Mouse (Mus musculus) CH12.LX (cell line): ENCODE data around the gene Chd4. TPM values are rescaled to one million over a fixed set of nuclear protein-coding genes. Genes with fewer than 3 reads are reported as not detected.

ENCODE experiments used
- DNase-seq: peaks from one replicate; pipeline ENCODE4 v3.0.0-alpha.2; 2013; ENCODE audit errors: extremely low read depth
- H3K27ac ChIP-seq: 2 replicates; pipeline ENCODE4 v1.5.1; 2012; ENCODE audit warnings: low read depth, mild to moderate bottlenecking, control low read depth, moderate library complexity; ENCODE audit not compliant: insufficient read depth
- H3K27me3 ChIP-seq: replicated peaks from 2 replicates; pipeline ENCODE3; 2012; ENCODE audit warnings: inconsistent platforms
- H3K36me3 ChIP-seq, 2 experiments: replicated peaks in 1 of 2; 2 replicates each; pipeline versions ENCODE3 to v1.6.1; 2012; ENCODE audit warnings: inconsistent platforms in 1 of 2, low read length in 1 of 2, mild to moderate bottlenecking in 1 of 2, mixed read lengths in 1 of 2, moderate library complexity in 1 of 2; ENCODE audit not compliant: control insufficient read depth in 1 of 2, insufficient read depth in 1 of 2
- H3K4me1 ChIP-seq, 2 experiments: 2 replicates each; pipeline ENCODE4 v1.6.1; 2012; ENCODE audit warnings: inconsistent platforms in 1 of 2, moderate library complexity in 1 of 2; ENCODE audit not compliant: insufficient read depth in 2 of 2, control insufficient read depth in 1 of 2
- H3K4me2 ChIP-seq: 2 replicates; pipeline ENCODE4 v1.6.1; 2012; ENCODE audit warnings: low read depth, mild to moderate bottlenecking, control low read depth; ENCODE audit not compliant: poor library complexity, insufficient read depth, severe bottlenecking
- H3K4me3 ChIP-seq, 3 experiments: fragments of 150-350 bp in 1 of 3; sonication (generic) in 1 of 3; replicated peaks in 1 of 3; 2 replicates each; pipeline versions ENCODE3 to v1.5.1; 2011 to 2012; ENCODE audit warnings: low read depth in 2 of 3, low read length in 2 of 3, mild to moderate bottlenecking in 2 of 3, moderate library complexity in 2 of 3, control low read depth in 1 of 3, improper control_type of control experiment in 1 of 3, inconsistent platforms in 1 of 3, mixed read lengths in 1 of 3; ENCODE audit not compliant: poor library complexity in 1 of 3
- H3K79me2 ChIP-seq: replicated peaks from 2 replicates; pipeline ENCODE4 v1.6.1; 2012; ENCODE audit warnings: mild to moderate bottlenecking, moderate library complexity; ENCODE audit not compliant: control insufficient read depth, poor library complexity, insufficient read depth, severe bottlenecking; ENCODE audit errors: extremely low read depth
- H3K9ac ChIP-seq: 2 replicates; pipeline ENCODE4 v1.6.1; 2012; ENCODE audit warnings: low read depth, mild to moderate bottlenecking, control low read depth, moderate library complexity; ENCODE audit not compliant: insufficient read depth
- H3K9me3 ChIP-seq: replicated peaks from 2 replicates; pipeline ENCODE3; 2012; ENCODE audit warnings: low read length, inconsistent platforms, mixed read lengths
- CHD2 ChIP-seq: IDR thresholded peaks from 2 replicates; pipeline ENCODE4 v1.6.1; 2011; ENCODE audit warnings: low read length, improper control_type of control experiment
- CTCF ChIP-seq, 2 experiments: IDR thresholded peaks in 1 of 2; conservative IDR thresholded peaks in 1 of 2; 2 replicates each; pipeline ENCODE4 v1.5.1; 2011 to 2012; ENCODE audit warnings: low read depth in 2 of 2, low read length in 2 of 2, improper control_type of control experiment in 1 of 2, inconsistent platforms in 1 of 2, mild to moderate bottlenecking in 1 of 2, moderate library complexity in 1 of 2
- E2F4 ChIP-seq: IDR thresholded peaks from 2 replicates; pipeline ENCODE4 v1.6.1; 2011; ENCODE audit warnings: low read depth, low read length, improper control_type of control experiment; ENCODE audit not compliant: insufficient replicate concordance
- ELF1 ChIP-seq: IDR thresholded peaks from 2 replicates; pipeline ENCODE4 v1.6.1; 2014; ENCODE audit warnings: low read depth, mild to moderate bottlenecking, inconsistent platforms, low read length, improper control_type of control experiment
- EP300 ChIP-seq: IDR thresholded peaks from 2 replicates; pipeline ENCODE4 v1.6.1; 2011; ENCODE audit warnings: low read length, improper control_type of control experiment
- GABPA ChIP-seq: IDR thresholded peaks from 2 replicates; pipeline ENCODE4 v1.6.1; 2012; ENCODE audit warnings: low read depth, low read length, improper control_type of control experiment, inconsistent platforms; ENCODE audit not compliant: insufficient replicate concordance
- HCFC1 ChIP-seq: IDR thresholded peaks from 2 replicates; pipeline ENCODE4 v1.6.1; 2012; ENCODE audit warnings: low read depth, mild to moderate bottlenecking, inconsistent platforms, low read length, improper control_type of control experiment
- JUN ChIP-seq: IDR thresholded peaks from 2 replicates; pipeline ENCODE4 v1.6.1; 2011; ENCODE audit warnings: low read depth, mild to moderate bottlenecking, low read length, improper control_type of control experiment, moderate library complexity; ENCODE audit not compliant: insufficient read depth
- KAT2A ChIP-seq: IDR thresholded peaks from 2 replicates; pipeline ENCODE4 v1.6.1; 2012; ENCODE audit warnings: low read length, improper control_type of control experiment, inconsistent platforms; ENCODE audit not compliant: insufficient replicate concordance
- MEF2A ChIP-seq: IDR thresholded peaks from 2 replicates; pipeline ENCODE4 v1.6.1; 2014; ENCODE audit warnings: low read depth, mild to moderate bottlenecking, inconsistent platforms, low read length, improper control_type of control experiment, borderline replicate concordance
- NRF1 ChIP-seq: IDR thresholded peaks from 2 replicates; pipeline ENCODE4 v1.6.1; 2014; ENCODE audit warnings: low read depth, mild to moderate bottlenecking, inconsistent platforms, low read length, improper control_type of control experiment, moderate library complexity
- PAX5 ChIP-seq: IDR thresholded peaks from 2 replicates; pipeline ENCODE4 v1.6.1; 2012; ENCODE audit warnings: low read length, inconsistent platforms, mixed read lengths
- POLR2A ChIP-seq: IDR thresholded peaks from 2 replicates; pipeline ENCODE4 v1.6.1; 2011; ENCODE audit warnings: low read depth, mild to moderate bottlenecking, improper control_type of control experiment, low read length
- SIN3A ChIP-seq: IDR thresholded peaks from 2 replicates; pipeline ENCODE4 v1.6.1; 2012; ENCODE audit warnings: low read length, improper control_type of control experiment, inconsistent platforms
- SMC3 ChIP-seq: IDR thresholded peaks from 2 replicates; pipeline ENCODE4 v1.6.1; 2011; ENCODE audit warnings: low read depth, low read length, improper control_type of control experiment
- USF1 ChIP-seq: IDR thresholded peaks from 2 replicates; pipeline ENCODE4 v1.6.1; 2014; ENCODE audit warnings: low read depth, mild to moderate bottlenecking, inconsistent platforms, low read length, improper control_type of control experiment
- USF2 ChIP-seq: conservative IDR thresholded peaks from 2 replicates; pipeline ENCODE4 v1.6.1; 2011; ENCODE audit warnings: low read depth, low read length, improper control_type of control experiment
- ZC3H11A ChIP-seq: IDR thresholded peaks from 2 replicates; pipeline ENCODE4 v1.6.1; 2012; ENCODE audit warnings: low read depth, mild to moderate bottlenecking, inconsistent platforms, low read length, improper control_type of control experiment
- ZKSCAN1 ChIP-seq: IDR thresholded peaks from 2 replicates; pipeline ENCODE4 v1.6.1; 2012; ENCODE audit warnings: low read depth, inconsistent platforms, low read length, improper control_type of control experiment, borderline replicate concordance
- ZMIZ1 ChIP-seq: IDR thresholded peaks from 2 replicates; pipeline ENCODE4 v1.6.1; 2012; ENCODE audit warnings: low read depth, mild to moderate bottlenecking, inconsistent platforms, low read length, improper control_type of control experiment
- ZNF384 ChIP-seq: IDR thresholded peaks from 2 replicates; pipeline ENCODE4 v1.6.1; 2012; ENCODE audit warnings: low read depth, low read length, improper control_type of control experiment, inconsistent platforms
- dilution Hi-C: fragments of 300-500 bp; cut with MboI; formaldehyde crosslinking; loops from 2 replicates; pipeline ENCODE4 v1.14.3; 2020; ENCODE audit warnings: low sequenced_read_pairs; ENCODE audit not compliant: extremely low pct_unique_long_range_greater_than_20kb, extremely low pct_ligation_motif_present
- in situ Hi-C: fragments of 300-500 bp; cut with MboI; formaldehyde crosslinking; loops from 3 replicates; pipeline ENCODE4 v1.14.3; 2019; ENCODE audit warnings: low sequenced_read_pairs, low pct_ligation_motif_present, low pct_unique_long_range_greater_than_20kb, mixed read lengths
- polyA plus RNA-seq: library from polyadenylated mRNA; unstranded; fragments of >175 nt; gene quantifications from 2 replicates; pipeline ENCODE4 v1.2.1, GENCODE M21; 2012; ENCODE audit warnings: low read depth; ENCODE audit not compliant: insufficient read length
- total RNA-seq, 2 experiments: library from RNA; depleted of rRNA; stranded (reverse); fragments of 300-350 nt in 1 of 2; fragments of >200 nt in 1 of 2; gene quantifications; 2 replicates each; pipeline ENCODE4 v1.2.3; 2012 to 2014

Chd4 gene
- total and polyA plus RNA-seq, 3 experiments: 72.7 to 200 (median 165) TPM

DNA sequence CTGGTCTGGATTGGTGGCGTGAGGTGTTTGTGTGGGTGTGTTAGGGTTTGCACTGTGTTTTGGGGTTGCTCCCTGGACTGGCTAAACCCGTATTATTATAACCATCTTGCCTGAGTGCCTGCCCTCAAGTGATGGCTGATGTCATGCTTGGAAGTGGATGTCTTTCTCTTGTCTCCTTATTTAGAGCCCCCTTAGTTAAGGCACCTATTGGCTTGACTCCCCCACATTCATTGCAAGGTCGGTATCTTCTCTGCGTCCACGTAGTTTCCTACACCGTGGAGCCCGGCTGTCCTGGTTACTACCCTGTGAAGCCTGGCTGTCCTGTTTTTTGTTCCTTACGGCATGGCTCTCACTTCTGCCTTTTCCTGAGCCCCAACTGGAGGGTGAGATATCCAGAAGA lies 2.2 kb downstream of the Chd4 start:
- peaks cover 16 to 35% of the 10 kb centered on the region in 2 experiments for H3K4me1 ChIP-seq
- peak overlapping the region; percentile 86 for H3K4me2 ChIP-seq
- H3K27ac ChIP-seq: no peak overlapping the region
- H3K9ac ChIP-seq: peak overlapping the region; percentile 88
- in situ Hi-C loops: loop anchor here (10.0 kb wide), 1 partner anchor 53 kb away; the partner anchor contains the start of gene Acrbp
- peak overlapping the region; percentile 93 to 98 (median 94) for H3K4me3 ChIP-seq
- DNase-seq: no peak
- TF ChIP-seq SIN3A (no peak), ZC3H11A (no peak), USF1 (no peak), ZNF384 (no peak), CHD2 (no peak), ZMIZ1 (no peak), GABPA (no peak), EP300 (no peak), MEF2A (no peak), SMC3 (no peak), CTCF (conservative IDR thresholded peaks at IDR 0.05 in 1 of 2, IDR thresholded peaks at IDR 0.05 in 1 of 2; ENCODE audit: low read depth in 2 of 2, low read length in 2 of 2) (no peak)
- TF ChIP-seq, all 38 proteins: peak for 0
- Histone ChIP-seq H3K27me3 (no peaks in the 10 kb centered on the region), H3K36me3 (peaks cover 50 to 54% of the 10 kb centered on the region in 2 experiments), H3K9me3 (no peaks in the 10 kb centered on the region), H3K79me2 (peaks cover 44% of the 10 kb centered on the region)
- dilution Hi-C loops: no loop called here

- H3K4me3 ChIP-seq: peak overlapping the region; percentile 16 to 98 (median 94)
- dilution Hi-C loops: no loop called here
- in situ Hi-C loops: loop anchor here (10.0 kb wide), 1 partner anchor 54 kb away; the partner anchor contains the start of gene Acrbp
Measured at GRCm38 (mm10) chr6:125098513-125098912, 2.7 kb downstream of the Chd4 start.

More at GRCm38 (mm10) chr6:125098513-125098912, 2.7 kb downstream of the Chd4 start:
- H3K36me3 ChIP-seq: peaks cover 52 to 58% of the 10 kb centered on the region in 2 experiments
- H3K79me2 ChIP-seq: peaks cover 44% of the 10 kb centered on the region
- DNase-seq: no peak
- H3K9me3 ChIP-seq: no peaks in the 10 kb centered on the region
- H3K4me2 ChIP-seq: peak overlapping the region; percentile 86
- H3K4me1 ChIP-seq: peaks cover 16 to 35% of the 10 kb centered on the region in 2 experiments
- peak overlapping the region; percentile 88 for H3K9ac ChIP-seq
- H3K27me3 ChIP-seq: no peaks in the 10 kb centered on the region
- no peak overlapping the region for H3K27ac ChIP-seq
- TF ChIP-seq HCFC1 (no peak), ZNF384 (no peak), ELF1 (no peak), EP300 (no peak), JUN (no peak), USF2 (no peak), PAX5 (no peak), E2F4 (no peak), POLR2A (no peak), ZKSCAN1 (no peak), KAT2A (no peak), NRF1 (no peak)
